Mouse (Mus musculus): ENCODE results near the gene Ascc3.

Gene Ascc3

DNA sequence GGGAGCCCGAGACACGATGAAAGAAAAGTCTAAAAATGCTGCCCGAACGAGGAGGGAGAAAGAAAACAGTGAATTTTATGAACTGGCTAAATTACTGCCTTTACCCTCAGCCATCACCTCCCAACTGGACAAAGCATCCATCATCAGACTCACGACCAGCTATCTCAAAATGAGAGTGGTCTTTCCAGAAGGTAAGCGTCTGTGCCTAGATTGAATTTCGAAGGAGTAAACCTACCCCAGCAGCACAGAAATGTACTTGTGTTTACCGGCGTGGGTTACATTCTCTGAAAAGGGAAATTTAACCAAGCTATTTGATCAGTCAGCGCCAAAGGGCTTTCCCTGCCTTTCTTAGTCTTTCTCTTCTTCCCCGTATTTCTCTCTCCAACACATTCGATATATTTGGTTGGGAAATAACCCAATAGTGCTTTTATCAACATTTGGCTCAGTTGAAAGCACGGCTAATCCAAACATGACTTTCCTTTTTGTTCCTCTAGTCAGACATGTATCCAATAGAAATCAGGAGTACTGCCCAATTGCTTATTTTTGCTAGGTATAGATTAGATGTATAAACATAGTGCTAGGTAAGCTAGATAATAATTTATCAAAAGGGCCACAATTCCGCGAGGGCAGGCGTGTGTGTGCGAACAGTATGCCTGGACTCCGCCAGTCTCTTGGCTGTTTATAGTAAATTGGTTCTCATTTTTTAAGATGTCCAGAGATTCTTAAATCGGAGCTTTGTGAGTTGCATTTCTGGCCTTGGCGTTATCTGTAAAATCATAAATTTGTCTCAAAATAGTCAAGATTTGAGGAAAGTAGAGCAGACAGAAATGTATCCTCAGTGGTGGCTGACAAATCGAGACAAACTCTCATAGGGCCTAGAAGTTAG lies 303.7 kb downstream of the Ascc3 start:
- DNase-seq = no peak

GRCm38 (mm10) chr10:50896767-50897390 lies 304.4 kb downstream of the Ascc3 start:
- no peak for DNase-seq

DNA sequence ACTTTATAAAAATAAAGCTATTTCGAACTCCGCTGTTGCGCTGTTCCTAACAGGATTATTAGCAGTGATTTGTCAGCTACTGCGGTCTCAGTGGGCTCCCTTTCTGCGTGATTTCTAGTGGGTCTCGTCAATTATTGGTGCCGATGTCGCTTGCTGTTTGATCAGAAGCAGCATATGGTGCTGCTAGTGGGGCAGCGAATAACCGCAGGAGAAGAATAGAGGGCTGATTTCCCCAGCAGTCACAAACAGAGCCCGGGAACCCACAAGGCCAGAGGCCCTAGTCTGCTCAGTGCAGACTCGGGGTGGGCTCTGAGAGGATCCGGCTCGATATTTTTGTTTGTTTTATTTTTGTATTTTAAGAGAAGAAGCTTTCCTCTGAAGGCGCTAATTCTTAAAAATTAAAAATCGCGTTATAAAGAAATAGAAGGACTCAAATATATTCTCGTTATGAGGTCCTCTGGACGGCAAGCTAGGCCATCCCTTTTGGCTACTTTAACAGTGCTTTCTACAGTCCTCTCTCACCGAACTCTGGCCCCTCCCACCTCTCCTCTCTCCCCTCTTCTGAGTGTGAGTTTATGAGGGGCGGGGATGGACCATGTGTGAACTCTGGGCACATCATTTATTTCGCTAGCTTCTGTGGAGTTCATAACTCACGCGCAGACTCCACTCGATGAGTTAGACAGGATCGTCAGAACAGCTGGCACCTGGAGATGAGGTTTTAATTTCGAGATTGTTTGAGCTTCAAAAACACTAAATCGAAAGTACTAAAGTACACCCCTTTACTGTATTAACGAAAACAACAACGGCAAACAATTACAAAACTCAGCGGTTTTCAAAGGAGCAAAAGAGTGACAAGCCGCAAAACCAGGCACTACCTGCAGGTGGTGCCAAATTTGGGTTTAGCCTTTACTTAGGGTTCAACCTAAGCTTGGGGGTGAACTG lies 305.3 kb downstream of the Ascc3 start:
- DNase-seq = no peak

- DNase-seq = no peak
Measured at GRCm38 (mm10) chr10:50898621-50899020, 306.2 kb downstream of the Ascc3 start.

DNA sequence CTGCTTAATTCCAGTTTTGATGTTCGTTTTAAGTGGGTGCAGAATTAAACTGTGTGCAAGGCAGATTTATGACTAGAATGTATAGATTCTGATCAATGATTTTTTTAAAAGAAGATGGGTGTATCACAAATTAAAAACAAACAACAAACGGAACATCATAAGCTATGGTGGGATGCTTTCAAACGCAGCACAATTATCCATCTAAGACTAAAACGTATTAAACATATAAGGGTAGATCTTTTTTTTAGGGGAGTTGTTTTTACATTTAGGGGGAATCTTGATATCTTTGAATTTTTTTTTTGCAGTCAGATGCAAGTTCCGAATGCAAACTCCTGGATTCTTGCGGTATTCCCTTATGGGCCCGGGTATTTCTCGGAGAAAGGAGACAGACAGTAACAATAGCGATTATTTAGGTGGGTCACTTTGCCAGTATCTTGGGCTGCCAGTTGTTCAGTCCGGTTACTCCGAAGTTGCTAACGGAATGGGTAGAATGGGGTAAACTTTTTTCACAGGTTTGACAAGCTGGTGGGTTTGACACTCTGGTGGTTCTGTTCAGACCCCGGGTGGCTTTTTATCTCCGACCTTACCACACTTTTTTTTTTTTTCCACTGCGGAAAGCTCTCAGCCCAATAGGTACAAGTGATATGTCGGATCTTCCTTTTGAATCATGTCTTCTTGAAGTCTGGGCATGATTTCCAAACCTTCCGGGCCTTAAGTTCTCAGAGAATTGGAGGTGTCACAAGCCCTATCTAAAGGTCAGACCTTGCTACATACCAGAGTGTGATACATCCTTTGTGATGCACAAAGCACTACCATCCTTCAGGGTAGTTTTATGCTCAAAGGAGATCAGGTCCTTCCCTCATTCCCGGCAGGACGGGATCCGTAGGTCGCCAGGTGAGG lies 307.6 kb downstream of the Ascc3 start:
- no peak for DNase-seq
